Mouse (Mus musculus) C2C12 (cell line): Measurements from ENCODE around the gene Extl2. TPM values are rescaled to one million over a fixed set of nuclear protein-coding genes. Genes with fewer than 3 reads are reported as not detected.

Experiments used
- H3K27me3 ChIP-seq: one replicate; pipeline ENCODE4 v1.6.1; 2011; ENCODE audit not compliant: control insufficient read depth, insufficient read depth, insufficient read length
- H3K36me3 ChIP-seq: one replicate; pipeline ENCODE4 v1.6.1; 2011; ENCODE audit not compliant: control insufficient read depth, insufficient read depth
- H3K4me3 ChIP-seq: one replicate; pipeline ENCODE4 v1.5.1; 2011; ENCODE audit warnings: mild to moderate bottlenecking, control low read depth; ENCODE audit not compliant: poor library complexity, insufficient read depth, severe bottlenecking
- H3K79me2 ChIP-seq: one replicate; pipeline ENCODE4 v1.6.1; 2011; ENCODE audit not compliant: control insufficient read depth, insufficient read depth
- H3K79me3 ChIP-seq: one replicate; pipeline ENCODE4 v1.6.1; 2011; ENCODE audit warnings: low read depth, control low read depth
- H3ac ChIP-seq: one replicate; pipeline ENCODE3; 2011; ENCODE audit warnings: low read depth; ENCODE audit not compliant: control insufficient read depth, insufficient read length
- CEBPB ChIP-seq: IDR thresholded peaks from one replicate; pipeline ENCODE4 v1.6.1; 2011; ENCODE audit warnings: low read depth, mild to moderate bottlenecking, control low read depth, moderate library complexity
- CTCF ChIP-seq: IDR thresholded peaks from one replicate; pipeline ENCODE4 v1.5.1; 2011; ENCODE audit not compliant: control insufficient read depth, insufficient read depth, insufficient read length
- FOSL1 ChIP-seq: IDR thresholded peaks from one replicate; pipeline ENCODE4 v1.8.0; 2011; ENCODE audit warnings: mild to moderate bottlenecking, low read length; ENCODE audit not compliant: poor library complexity, insufficient read depth, severe bottlenecking
- MAX ChIP-seq: IDR thresholded peaks from one replicate; pipeline ENCODE4 v1.6.1; 2011; ENCODE audit warnings: mild to moderate bottlenecking, control low read depth
- MYOD1 ChIP-seq: IDR thresholded peaks from one replicate; pipeline ENCODE4 v1.6.1; 2011; ENCODE audit warnings: low read depth; ENCODE audit not compliant: control insufficient read depth, insufficient read length
- MYOG ChIP-seq: IDR thresholded peaks from one replicate; pipeline ENCODE4 v1.6.1; 2011; ENCODE audit not compliant: control insufficient read depth, insufficient read length; ENCODE audit errors: extremely low read depth
- USF1 ChIP-seq: IDR thresholded peaks from one replicate; pipeline ENCODE4 v1.6.1; 2011; ENCODE audit warnings: low read depth, mild to moderate bottlenecking, control low read depth, moderate library complexity
- polyA plus RNA-seq: library from polyadenylated mRNA; unstranded; fragments of >200 nt; fragmentation: generic; extraction: Trizol; gene quantifications from one replicate; pipeline ENCODE4 v1.2.1, GENCODE M21; 2012; ENCODE audit warnings: missing spikeins

The Extl2 gene
- polyA plus RNA-seq, 1 experiment = 8.4 TPM

GRCm38 (mm10) chr3:115968745-115969530, 38.3 kb upstream of the Extl2 start:
- Histone ChIP-seq H3K4me3 (no peak overlapping the region), H3K79me3 (no peaks in the 10 kb centered on the region), H3K36me3 (peaks cover 44% of the 10 kb centered on the region), H3K27me3 (no peaks in the 10 kb centered on the region), H3K79me2 (no peaks in the 10 kb centered on the region), H3ac (no peak overlapping the region)
- TF ChIP-seq MYOD1 = peak; percentile 72
- peak; percentile 78 for TF ChIP-seq FOSL1
- no peak for TF ChIP-seq MAX

- Histone ChIP-seq H3K36me3 (peaks cover 37% of the 10 kb centered on the region), H3ac (no peak overlapping the region), H3K79me3 (no peaks in the 10 kb centered on the region), H3K27me3 (no peaks in the 10 kb centered on the region), H3K79me2 (no peaks in the 10 kb centered on the region), H3K4me3 (no peak overlapping the region)
- no peak for TF ChIP-seq USF1
- TF ChIP-seq CEBPB = no peak
- no peak for TF ChIP-seq CTCF
- no peak for TF ChIP-seq MAX
- no peak for TF ChIP-seq FOSL1
- no peak for TF ChIP-seq MYOD1
- no peak for TF ChIP-seq MYOG
Measured at GRCm38 (mm10) chr3:115971045-115971785, 36.0 kb upstream of the Extl2 start.

- Histone ChIP-seq H3ac (no peak overlapping the region), H3K36me3 (peaks cover 43% of the 10 kb centered on the region), H3K79me3 (no peaks in the 10 kb centered on the region), H3K79me2 (no peaks in the 10 kb centered on the region), H3K27me3 (no peaks in the 10 kb centered on the region), H3K4me3 (no peak overlapping the region)
- TF ChIP-seq MYOG = no peak
- no peak for TF ChIP-seq FOSL1
- no peak for TF ChIP-seq MAX
- TF ChIP-seq CTCF = no peak
- no peak for TF ChIP-seq MYOD1
- TF ChIP-seq CEBPB = no peak
Measured at GRCm38 (mm10) chr3:115971891-115972646, 35.2 kb upstream of the Extl2 start.

GRCm38 (mm10) chr3:115974228-115974627, 33.0 kb upstream of the Extl2 start:
- Histone ChIP-seq H3ac (no peak overlapping the region), H3K4me3 (no peak overlapping the region), H3K79me2 (no peaks in the 10 kb centered on the region), H3K27me3 (no peaks in the 10 kb centered on the region), H3K79me3 (no peaks in the 10 kb centered on the region), H3K36me3 (peaks cover 55% of the 10 kb centered on the region)
- TF ChIP-seq MYOG (no peak), CEBPB (no peak), FOSL1 (no peak), CTCF (no peak), MAX (no peak), MYOD1 (no peak), USF1 (no peak)

GRCm38 (mm10) chr3:115974995-115975394, 32.3 kb upstream of the Extl2 start:
- Histone ChIP-seq H3ac (no peak overlapping the region), H3K4me3 (no peak overlapping the region), H3K36me3 (peaks cover 63% of the 10 kb centered on the region), H3K79me3 (no peaks in the 10 kb centered on the region), H3K27me3 (no peaks in the 10 kb centered on the region), H3K79me2 (no peaks in the 10 kb centered on the region)
- TF ChIP-seq MYOG = no peak
- no peak for TF ChIP-seq MYOD1
- no peak for TF ChIP-seq USF1
- no peak for TF ChIP-seq CEBPB
- no peak for TF ChIP-seq FOSL1
- no peak for TF ChIP-seq CTCF
- TF ChIP-seq MAX = no peak
